Mouse (Mus musculus): Measurements from ENCODE around the gene Rnls.

DNA sequence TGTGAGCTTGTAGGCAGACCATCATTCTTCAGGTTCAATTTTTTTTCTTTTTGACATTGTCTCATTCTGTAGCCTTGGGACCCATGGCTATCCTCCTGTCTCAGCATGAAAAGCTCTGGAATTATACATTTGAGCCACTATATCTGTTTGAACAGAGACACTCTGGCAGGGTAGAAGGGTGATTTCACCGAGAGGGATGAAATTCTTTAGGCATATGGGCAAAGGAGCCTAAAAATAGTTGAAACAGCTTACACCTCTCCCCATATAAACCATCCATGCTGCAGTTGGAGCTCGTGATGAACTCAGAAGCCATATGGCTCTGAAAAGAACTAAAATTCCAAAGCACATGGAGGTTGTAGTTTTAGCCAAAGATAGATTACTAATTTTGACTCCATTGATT lies 151.7 kb downstream of the Rnls start:
- no peak for TF ChIP-seq CTCF (IDR thresholded peaks at IDR 0.05; ENCODE audit: borderline replicate concordance, insufficient read depth, low read length)
- TF ChIP-seq POLR2A (IDR thresholded peaks at IDR 0.05; ENCODE audit: low read depth, low read length) = no peak

Measured in embryonic fibroblast, embryonic 13.5 days (primary cell).